Mouse (Mus musculus): ENCODE measurements around the gene Cnih2. TPM values are rescaled to one million over a fixed set of nuclear protein-coding genes. Genes with fewer than 3 reads are reported as not detected.

The Cnih2 gene
- total RNA-seq, 2 experiments from 2014 or later = 1.8 to 2.1 TPM

GRCm38 (mm10) chr19:5045531-5045930 is 52.8 kb downstream of the Cnih2 start:
- DNase-seq = no peak

Other genes with a start within 250 kb of the Cnih2 start
- 10 to 100 TPM; 24.9 to 25.9 TPM for gene Ctsf, start 243.4 kb downstream of the Cnih2 start, total RNA-seq (2021)
- gene Actn3, start 220.6 kb downstream of the Cnih2 start, total RNA-seq (2021) = 1 to 10 TPM in 1 of 2 experiments, under 1 TPM in 1; 0.38 to 2.2 TPM
- 1 to 10 TPM; 4.8 to 5.2 TPM for gene Zdhhc24, start 219.9 kb downstream of the Cnih2 start, total RNA-seq (2021)
- 1 to 10 TPM; 4.3 to 4.6 TPM for gene Bbs1, start 191.9 kb downstream of the Cnih2 start, total RNA-seq (2021)
- 10 to 100 TPM; 39.7 to 40.2 TPM for gene Dpp3, start 170.2 kb downstream of the Cnih2 start, total RNA-seq (2021)
- 1 to 10 TPM in 1 of 2 experiments, under 1 TPM in 1; 0.71 to 1.2 TPM for gene Peli3, start 155.4 kb downstream of the Cnih2 start, total RNA-seq (2021)
- 10 to 100 TPM; 60.9 to 63.8 TPM for gene Mrpl11, start 136.4 kb downstream of the Cnih2 start, total RNA-seq (2021)
- under 1 TPM; 0.57 to 0.68 TPM for gene Npas4, start 108.2 kb downstream of the Cnih2 start, total RNA-seq (2021)
- gene Slc29a2, start 74.7 kb downstream of the Cnih2 start, total RNA-seq (2021) = 10 to 100 TPM; 20.0 to 20.8 TPM
- 10 to 100 TPM; 33.0 to 36.8 TPM for gene B4gat1, start 59.7 kb downstream of the Cnih2 start, total RNA-seq (2021)
- gene AC124502.3, start 59.6 kb downstream of the Cnih2 start, total RNA-seq (2021) = 1 to 10 TPM; 1.6 to 2.0 TPM
- gene Brms1, start 57.2 kb downstream of the Cnih2 start, total RNA-seq (2021) = 10 to 100 TPM; 16.7 to 18.2 TPM
- gene Rin1, start 48.0 kb downstream of the Cnih2 start, total RNA-seq (2021) = 1 to 10 TPM; 2.2 to 2.9 TPM
- 10 to 100 TPM; 25.8 to 27.1 TPM for gene Cd248, start 30.4 kb downstream of the Cnih2 start, total RNA-seq (2021)
- gene Tmem151a, start 13.0 kb downstream of the Cnih2 start, total RNA-seq (2021) = 1 to 10 TPM; 3.8 to 4.1 TPM
- gene Yif1a, start 10.0 kb downstream of the Cnih2 start, total RNA-seq (2021) = 10 to 100 TPM; 70.2 to 72.5 TPM
- gene Rab1b, start 8.6 kb upstream of the Cnih2 start, total RNA-seq (2021) = 100 to 1,000 TPM; 188 to 191 TPM
- gene Klc2, start 20.0 kb upstream of the Cnih2 start, total RNA-seq (2021) = 10 to 100 TPM; 43.7 to 43.8 TPM
- 10 to 100 TPM; 27.6 to 28.7 TPM for gene Pacs1, start 174.6 kb upstream of the Cnih2 start, total RNA-seq (2021)
- gene Sf3b2, start 196.9 kb upstream of the Cnih2 start, total RNA-seq (2021) = 100 to 1,000 TPM; 136 to 139 TPM
- gene Gal3st3, start 199.8 kb upstream of the Cnih2 start, total RNA-seq (2021) = 1 to 10 TPM; 7.4 to 9.3 TPM
- not detected for gene Catsper1, start 237.2 kb upstream of the Cnih2 start, total RNA-seq (2021)